Mouse (Mus musculus) kidney, adult 10 weeks (tissue): Measurements from ENCODE around the gene Trim3. TPM values are rescaled to one million over a fixed set of nuclear protein-coding genes. Genes with fewer than 3 reads are reported as not detected.

Experiments used
- polyA plus RNA-seq: library from polyadenylated mRNA; stranded (reverse); fragments of 350-450 nt; fragmentation: Illumina TruSeq; extraction: RNeasy Lipid Tissue Mini Kit (QIAGEN cat#74804); gene quantifications from one replicate; pipeline ENCODE4 v1.2.3, GENCODE M21; 2014; ENCODE audit warnings: low read depth, low replicate concordance

Trim3 gene
- 5.3 TPM for polyA plus RNA-seq

DNA sequence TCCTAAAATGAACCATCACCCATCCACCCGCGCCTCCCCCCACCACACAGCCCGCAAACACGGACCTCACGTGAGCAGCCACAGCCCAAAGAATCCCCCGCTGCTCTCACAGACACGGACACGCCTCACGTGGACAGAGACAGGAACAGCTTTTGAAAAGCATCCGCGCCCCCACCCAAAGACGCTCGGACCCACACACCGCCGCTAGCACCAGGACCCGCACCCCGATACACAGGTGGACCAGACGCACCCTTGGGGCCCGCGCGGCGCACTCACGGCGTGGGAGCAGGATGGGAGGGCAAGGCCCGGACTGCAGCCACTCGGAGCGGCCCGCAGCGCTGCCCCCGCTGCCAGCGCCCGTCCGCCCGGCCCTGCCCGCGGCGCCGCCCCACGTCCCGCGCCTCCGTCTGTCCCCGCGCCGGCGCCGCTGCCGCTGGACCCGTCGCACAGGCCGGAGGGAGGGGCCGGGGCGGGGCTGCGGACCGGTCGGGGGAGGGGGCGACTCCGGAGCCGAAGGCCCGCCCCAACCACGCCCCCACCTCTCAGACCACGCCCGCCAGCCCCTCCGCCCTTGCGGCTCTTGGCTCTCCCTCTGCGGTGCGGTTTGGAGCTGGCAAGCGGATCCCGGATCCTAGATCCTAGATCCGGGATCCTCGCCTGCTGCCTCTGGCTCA lies at the start of gene Trim3:
Trim3 (minus strand) TSS at position 445 of the 674 bp plus-strand sequence.

DNA sequence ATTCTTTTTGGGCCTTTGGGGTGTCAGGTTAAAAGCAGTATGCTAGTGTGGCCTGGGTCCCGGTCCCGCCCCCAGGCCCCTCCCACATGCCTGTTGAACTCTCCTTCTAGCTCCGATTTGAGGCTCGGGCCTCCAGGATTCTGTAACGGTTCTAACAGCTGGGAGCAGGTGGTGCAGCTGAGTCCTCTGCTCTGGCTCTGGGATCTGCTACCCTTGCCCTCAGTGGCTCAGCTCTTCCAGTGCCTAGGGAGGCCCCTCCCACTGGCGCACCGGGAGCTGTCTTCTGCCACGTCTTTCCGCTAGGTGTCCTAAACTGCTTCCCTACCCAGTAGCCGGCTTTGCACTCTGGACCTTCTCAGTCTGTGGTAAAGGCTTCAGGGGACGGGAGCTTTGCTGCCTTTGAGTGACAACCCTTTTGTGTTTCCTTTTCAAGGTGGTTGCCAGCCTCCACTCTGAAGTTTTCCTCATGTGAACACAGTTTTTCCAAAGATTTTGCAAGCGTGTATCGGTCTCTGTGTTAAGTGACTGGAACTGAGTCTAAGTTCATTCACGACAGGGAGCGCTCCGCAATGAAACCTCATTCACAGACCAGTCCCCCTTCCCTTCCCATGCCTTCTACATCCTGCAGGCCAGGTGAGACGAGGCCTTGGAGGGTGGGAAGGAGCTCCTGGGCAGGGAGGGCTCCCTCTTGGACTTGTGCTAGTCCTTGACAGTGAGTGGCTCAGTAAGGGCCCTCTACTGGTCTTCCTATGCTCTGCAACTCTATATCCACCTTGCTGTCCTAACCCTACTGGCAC lies 17.5 kb upstream of the Trim3 start, which contains the start of gene Dnhd1:
Dnhd1 (plus strand) TSS at position 189 of the 797 bp plus-strand sequence.

DNA sequence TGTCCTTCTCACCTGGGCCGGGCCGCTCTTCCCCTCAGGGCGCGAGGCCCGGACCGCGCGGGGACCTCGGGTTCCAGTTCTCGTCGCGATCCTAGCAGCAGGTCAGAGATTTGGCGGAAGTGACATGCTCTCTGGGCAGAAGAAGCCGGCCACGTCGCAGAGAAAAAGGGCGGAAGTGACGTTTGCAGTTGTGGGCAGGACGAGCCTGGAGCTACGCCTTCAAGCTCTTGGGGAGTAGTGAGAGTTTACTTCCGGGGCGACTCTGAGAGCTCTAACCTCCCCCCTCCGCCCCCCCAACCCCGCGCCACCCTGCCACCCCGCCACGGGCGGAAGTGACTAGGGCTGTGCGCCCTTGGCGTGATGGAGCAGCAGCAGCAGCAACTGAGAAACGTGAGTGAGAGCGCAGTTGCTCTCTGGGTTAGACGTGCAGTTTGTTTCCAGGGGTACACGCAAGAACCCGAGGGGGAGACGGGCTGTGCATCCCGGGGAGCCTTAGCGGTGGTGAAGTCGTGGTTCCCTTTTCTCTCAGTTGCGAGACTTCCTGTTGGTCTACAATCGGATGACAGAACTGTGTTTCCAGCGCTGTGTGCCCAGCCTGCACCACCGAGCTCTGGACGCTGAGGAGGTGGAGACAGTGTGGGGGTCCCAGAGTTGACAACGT lies 7.0 kb upstream of the Trim3 start, which contains the start of the genes Arfip2 and Gm45799:
Arfip2 (minus strand) TSS at position 184 of the 661 bp plus-strand sequence.
Gm45799 (plus strand) TSS at position 320 of the 661 bp plus-strand sequence.

DNA sequence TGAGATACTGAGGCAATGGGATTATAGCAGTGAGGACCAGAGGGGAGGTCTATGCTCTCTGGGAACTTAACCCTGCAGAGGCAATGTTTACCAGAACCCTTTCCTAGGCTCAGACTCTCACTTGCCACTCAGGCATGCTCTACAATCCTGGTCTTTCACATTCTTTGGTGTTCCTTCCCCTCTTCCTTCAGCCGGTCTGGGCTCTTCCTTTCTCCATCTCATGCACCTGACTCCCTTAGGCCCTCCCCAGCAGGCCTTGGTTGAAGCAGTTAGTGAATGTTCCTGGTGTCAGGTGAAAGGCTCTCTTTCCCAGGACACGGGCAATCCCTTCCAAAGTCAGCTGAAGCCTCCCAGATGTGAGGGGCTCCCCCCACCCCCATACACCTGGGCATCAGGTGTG lies 6.4 kb upstream of the Trim3 start, which contains the start of gene Timm10b:
Timm10b (plus strand) TSS at position 301 of the 400 bp plus-strand sequence.

DNA sequence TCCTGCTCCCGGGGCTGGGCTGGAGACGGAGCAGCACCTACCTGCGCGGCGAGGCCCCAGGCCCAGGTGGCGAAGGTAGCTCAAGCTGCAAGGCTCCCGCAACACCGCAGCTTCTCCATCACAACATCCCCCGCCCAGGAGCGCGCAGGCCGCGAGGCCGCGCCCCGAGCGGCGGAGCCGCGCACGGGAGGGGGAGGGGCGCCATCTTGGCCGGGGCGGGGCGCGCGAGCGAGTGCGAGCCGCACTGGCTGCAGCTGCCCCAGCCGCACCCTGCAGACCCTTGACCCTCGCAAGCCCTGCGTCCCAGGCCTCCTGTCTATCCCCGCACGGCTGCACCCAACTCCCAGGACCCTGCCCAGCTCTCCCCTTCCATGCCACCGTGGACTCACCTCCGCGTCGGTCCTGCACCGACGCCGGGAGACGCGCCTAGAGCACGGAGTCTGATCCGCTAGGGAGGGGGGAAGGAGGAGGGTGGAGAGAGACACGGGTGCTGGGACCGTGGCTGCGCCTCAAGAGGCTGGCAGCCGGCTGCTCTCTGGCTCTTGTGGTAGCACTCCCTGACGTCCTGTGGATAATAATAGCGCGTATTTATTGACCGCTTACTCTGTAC lies 52.2 kb downstream of the Trim3 start, which contains the start of gene Apbb1:
Apbb1 (minus strand) TSS at position 560 of the 610 bp plus-strand sequence.

Other genes starting within 250 kb of the Trim3 start
- gene Fam160a2, start 233.5 kb downstream of the Trim3 start, polyA plus RNA-seq, result 12.0 TPM
- not detected for gene Cnga4, start 229.0 kb downstream of the Trim3 start, polyA plus RNA-seq
- gene Cckbr, start 207.8 kb downstream of the Trim3 start, polyA plus RNA-seq, result not detected
- gene Cavin3, start 151.3 kb downstream of the Trim3 start, polyA plus RNA-seq, result 3.4 TPM
- gene Smpd1, start 79.2 kb downstream of the Trim3 start, polyA plus RNA-seq, result 9.9 TPM
- 2.7 TPM for gene Apbb1, start 51.9 kb downstream of the Trim3 start, polyA plus RNA-seq
- gene Hpx, start 33.4 kb downstream of the Trim3 start, polyA plus RNA-seq, result not detected
- 29.8 TPM for gene Timm10b, start 6.5 kb upstream of the Trim3 start, polyA plus RNA-seq
- gene Arfip2, start 6.8 kb upstream of the Trim3 start, polyA plus RNA-seq, result 9.8 TPM
- gene Gm45799, start 7.0 kb upstream of the Trim3 start, polyA plus RNA-seq, result 0.65 TPM
- gene Dnhd1, start 17.3 kb upstream of the Trim3 start, polyA plus RNA-seq, result 3.4 TPM
- gene Ilk, start 103.0 kb upstream of the Trim3 start, polyA plus RNA-seq, result 41.7 TPM
- 21.7 TPM for gene Rrp8, start 103.8 kb upstream of the Trim3 start, polyA plus RNA-seq
- gene Taf10, start 110.8 kb upstream of the Trim3 start, polyA plus RNA-seq, result 8.3 TPM
- 183 TPM for gene Tpp1, start 118.7 kb upstream of the Trim3 start, polyA plus RNA-seq
- gene Dchs1, start 154.1 kb upstream of the Trim3 start, polyA plus RNA-seq, result 0.08 TPM
- 13.9 TPM for gene Mrpl17, start 177.5 kb upstream of the Trim3 start, polyA plus RNA-seq